Mouse (Mus musculus) neural tube, embryonic 11.5 days (tissue): ENCODE data around the gene Rrbp1. TPM values are rescaled to one million over a fixed set of nuclear protein-coding genes. Genes with fewer than 3 reads are reported as not detected.

Experiments
- ATAC-seq: fragments of 200-750 bp; cut with Nextera tagmentation; 2 replicates; pipeline ENCODE4 v1.8.0; 2017; ENCODE audit warnings: moderate number of reproducible peaks, mild to moderate bottlenecking, moderate TSS enrichment, moderate library complexity; ENCODE audit not compliant: insufficient read depth, low FRiP score, low TSS enrichment
- DNase-seq: peaks from one replicate; pipeline ENCODE4 v3.0.0-alpha.2; 2015; ENCODE audit warnings: low spot score
- H3K27ac ChIP-seq: fragments of 300-500 bp; sonication (generic); 2 replicates; pipeline ENCODE4 v1.5.1; 2014; ENCODE audit warnings: low read depth, mild to moderate bottlenecking, low read length
- H3K27me3 ChIP-seq: fragments of 300-500 bp; sonication (generic); 2 replicates; pipeline ENCODE4 v1.6.1; 2014; ENCODE audit warnings: mild to moderate bottlenecking, low read length, mixed read lengths; ENCODE audit not compliant: control insufficient read depth, insufficient read depth
- H3K36me3 ChIP-seq: fragments of 300-500 bp; sonication (generic); 2 replicates; pipeline ENCODE4 v1.6.1; 2014; ENCODE audit warnings: mild to moderate bottlenecking, low read length, moderate library complexity, mixed read lengths; ENCODE audit not compliant: control insufficient read depth, insufficient read depth
- H3K4me1 ChIP-seq: fragments of 300-500 bp; sonication (generic); 2 replicates; pipeline ENCODE4 v1.6.1; 2014; ENCODE audit warnings: low read length, mixed read lengths; ENCODE audit not compliant: control insufficient read depth, insufficient read depth
- H3K4me2 ChIP-seq: fragments of 300-500 bp; sonication (generic); 2 replicates; pipeline ENCODE4 v1.6.1; 2014; ENCODE audit warnings: low read depth, mild to moderate bottlenecking, moderate library complexity
- H3K4me3 ChIP-seq: fragments of 300-500 bp; sonication (generic); 2 replicates; pipeline ENCODE4 v1.5.1; 2014; ENCODE audit warnings: low read depth, low read length
- H3K9ac ChIP-seq: fragments of 300-500 bp; sonication (generic); 2 replicates; pipeline ENCODE4 v1.6.1; 2014; ENCODE audit warnings: mild to moderate bottlenecking, low read length
- H3K9me3 ChIP-seq: fragments of 300-500 bp; sonication (generic); 2 replicates; pipeline ENCODE4 v1.6.1; 2016; ENCODE audit warnings: low read length; ENCODE audit not compliant: control insufficient read depth
- WGBS: fragments of 180-500 bp; shearing (Covaris S2); extraction: QIAGEN DNeasy Blood & Tissue Kit; methylation state at CpG from one replicate; pipeline ENCODE4 v1.1.7; 2014; 5-methylcytosine and 5-hydroxymethylcytosine counted together
- polyA plus RNA-seq: library from polyadenylated mRNA; unstranded; fragments of >200 nt; fragmentation: Nextera tagmentation; extraction: Ambion mirVana; gene quantifications from 2 replicates; pipeline ENCODE4 v1.2.1, GENCODE M21; 2014

Rrbp1 gene
- polyA plus RNA-seq, 1 experiment from 2014 or later, result 38.8 TPM

GRCm38 (mm10) chr2:144010282-144011044, 600 bp downstream of the Rrbp1 start:
- H3K36me3 ChIP-seq, result no peaks in the 10 kb centered on the region
- H3K4me2 ChIP-seq, result peak overlapping the region; percentile 57
- H3K4me3 ChIP-seq, result peak overlapping the region; percentile 92
- WGBS, result 0% methylated on average over 32 of the region's 107 CpGs
- H3K9ac ChIP-seq, result peak overlapping the region; percentile 84
- H3K27me3 ChIP-seq, result no peaks in the 10 kb centered on the region
- H3K4me1 ChIP-seq, result no peaks in the 10 kb centered on the region
- H3K27ac ChIP-seq, result peak overlapping the region; percentile 87
- H3K9me3 ChIP-seq, result no peaks in the 10 kb centered on the region
- ATAC-seq, result peak; percentile 45
- peak; percentile 82 for DNase-seq

GRCm38 (mm10) chr2:144009551-144010281, 1.3 kb downstream of the Rrbp1 start:
- H3K36me3 ChIP-seq, result no peaks in the 10 kb centered on the region
- WGBS, result 4% methylated on average over 30 of the region's 30 CpGs
- ATAC-seq (no peak; the same call in 1 of the 2 replicates), DNase-seq (no peak)
- no peak overlapping the region for H3K27ac ChIP-seq
- peak overlapping the region; percentile 92 for H3K4me3 ChIP-seq
- H3K9ac ChIP-seq, result peak overlapping the region; percentile 84
- H3K9me3 ChIP-seq, result no peaks in the 10 kb centered on the region
- H3K4me1 ChIP-seq, result no peaks in the 10 kb centered on the region
- no peaks in the 10 kb centered on the region for H3K27me3 ChIP-seq
- peak overlapping the region; percentile 57 for H3K4me2 ChIP-seq

GRCm38 (mm10) chr2:144009081-144009480, 2.0 kb downstream of the Rrbp1 start:
- ATAC-seq (no peak), DNase-seq (no peak)
- Histone ChIP-seq H3K4me2 (no peak overlapping the region), H3K4me3 (no peak overlapping the region), H3K27ac (no peak overlapping the region), H3K36me3 (no peaks in the 10 kb centered on the region), H3K9me3 (no peaks in the 10 kb centered on the region), H3K9ac (no peak overlapping the region), H3K27me3 (no peaks in the 10 kb centered on the region), H3K4me1 (no peaks in the 10 kb centered on the region)
- WGBS, result 73% methylated on average over 1 of the region's 1 CpGs

- Histone ChIP-seq H3K36me3 (no peaks in the 10 kb centered on the region), H3K4me3 (no peak overlapping the region), H3K27me3 (no peaks in the 10 kb centered on the region), H3K9ac (no peak overlapping the region), H3K27ac (no peak overlapping the region), H3K4me1 (no peaks in the 10 kb centered on the region), H3K4me2 (no peak overlapping the region), H3K9me3 (no peaks in the 10 kb centered on the region)
- ATAC-seq (no peak), DNase-seq (no peak)
- 95% methylated on average over 4 of the region's 4 CpGs for WGBS
Observed at GRCm38 (mm10) chr2:144007211-144007610, 3.9 kb downstream of the Rrbp1 start.

- Histone ChIP-seq H3K9ac (no peak overlapping the region), H3K36me3 (no peaks in the 10 kb centered on the region), H3K27me3 (no peaks in the 10 kb centered on the region), H3K4me3 (no peak overlapping the region), H3K27ac (no peak overlapping the region), H3K4me2 (no peak overlapping the region), H3K4me1 (no peaks in the 10 kb centered on the region), H3K9me3 (no peaks in the 10 kb centered on the region)
- ATAC-seq (no peak), DNase-seq (no peak)
- 90% methylated on average over 6 of the region's 6 CpGs for WGBS
Observed at GRCm38 (mm10) chr2:144006686-144007085, 4.4 kb downstream of the Rrbp1 start.

GRCm38 (mm10) chr2:144005166-144005955, 5.7 kb downstream of the Rrbp1 start:
- 80% methylated on average over 6 of the region's 6 CpGs for WGBS
- ATAC-seq, result no peak
- Histone ChIP-seq H3K9ac (no peak overlapping the region), H3K4me1 (no peaks in the 10 kb centered on the region), H3K27me3 (no peaks in the 10 kb centered on the region), H3K4me3 (no peak overlapping the region), H3K36me3 (no peaks in the 10 kb centered on the region), H3K27ac (no peak overlapping the region), H3K9me3 (no peaks in the 10 kb centered on the region), H3K4me2 (no peak overlapping the region)
- no peak for DNase-seq

GRCm38 (mm10) chr2:144003544-144003943, 7.5 kb downstream of the Rrbp1 start:
- Histone ChIP-seq H3K27ac (no peak overlapping the region), H3K4me2 (no peak overlapping the region)

GRCm38 (mm10) chr2:144002229-144002984, 8.7 kb downstream of the Rrbp1 start:
- Histone ChIP-seq H3K36me3 (no peaks in the 10 kb centered on the region), H3K9ac (no peak overlapping the region), H3K27ac (no peak overlapping the region), H3K4me2 (no peak overlapping the region), H3K4me3 (no peak overlapping the region), H3K9me3 (no peaks in the 10 kb centered on the region), H3K27me3 (no peaks in the 10 kb centered on the region), H3K4me1 (no peaks in the 10 kb centered on the region)
- DNase-seq, result no peak
- 89% methylated on average over 5 of the region's 5 CpGs for WGBS
- no peak for ATAC-seq

More at GRCm38 (mm10) chr2:144003544-144003943, 7.5 kb downstream of the Rrbp1 start:
- WGBS, result 93% methylated on average over 2 of the region's 2 CpGs
- ATAC-seq (no peak), DNase-seq (no peak)
- no peaks in the 10 kb centered on the region for H3K4me1 ChIP-seq
- H3K4me3 ChIP-seq, result no peak overlapping the region
- H3K9ac ChIP-seq, result no peak overlapping the region
- H3K27me3 ChIP-seq, result no peaks in the 10 kb centered on the region
- H3K9me3 ChIP-seq, result no peaks in the 10 kb centered on the region
- no peaks in the 10 kb centered on the region for H3K36me3 ChIP-seq
